Comparison of ENCODE assay signal across 17 mouse cellular contexts in genomic region chr3:126599335-126599734, GRCm38 (mm10). TPM values are rescaled to one million over a fixed set of nuclear protein-coding genes. Genes with fewer than 3 reads are reported as not detected.
A peak's percentile ranks its signal among the peaks of the same experiment; 100 is the strongest.
DNase-seq lines count a peak whose midpoint lies in the region; ATAC-seq lines count a peak whose summit lies in the region.
"Had no signal": no experiment of that assay in that cellular context is flagged by ENCODE, and none has a peak within 500 bp of the region (broad histone marks: within the 10 kb centered on the region; RNA-seq: fewer than 3 reads in every experiment).

No protein-coding gene starts in this region.

- no peak overlapping the region for H3K9ac ChIP-seq in embryonic facial prominence, embryonic 14.5 days (ENCODE audit: low read depth, low read length)
- H3K9ac ChIP-seq in heart, embryonic 16.5 days (ENCODE audit: low read length) = 0 out of 2 replicates have a peak overlapping the region, but pooled peaks have one; percentile 29
- no peak overlapping the region for H3K9ac ChIP-seq in neural tube, embryonic 13.5 days
- H3K9ac ChIP-seq: embryonic facial prominence, embryonic 12.5 days; limb, embryonic 15.5 days; neural tube, embryonic 12.5 days had no signal

- H3K9me3 ChIP-seq in embryonic facial prominence, embryonic 14.5 days (ENCODE audit: control insufficient read depth, low read length) = peaks cover 4% of the 10 kb centered on the region; the same call in 1 of the 2 replicates
- H3K9me3 ChIP-seq in embryonic facial prominence, embryonic 10.5 days = no peaks in the 10 kb centered on the region
- no peaks in the 10 kb centered on the region for H3K9me3 ChIP-seq in heart, embryonic 16.5 days (replicated peaks; ENCODE audit: control insufficient read depth, low read length)
- no peaks in the 10 kb centered on the region for H3K9me3 ChIP-seq in neural tube, embryonic 13.5 days
- H3K9me3 ChIP-seq: embryonic facial prominence, embryonic 12.5 days; limb, embryonic 15.5 days; neural tube, embryonic 12.5 days had no signal

- peaks cover 6% of the 10 kb centered on the region; the same call in 1 of the 2 replicates for H3K4me1 ChIP-seq in embryonic facial prominence, embryonic 14.5 days (ENCODE audit: control insufficient read depth, insufficient read depth, low read length)
- H3K4me1 ChIP-seq in embryonic facial prominence, embryonic 10.5 days = peaks cover 14% of the 10 kb centered on the region
- peaks cover 15% of the 10 kb centered on the region for H3K4me1 ChIP-seq in heart, embryonic 16.5 days (ENCODE audit: control insufficient read depth, insufficient read depth, low read length)
- H3K4me1 ChIP-seq in neural tube, embryonic 13.5 days (replicated peaks) = peaks cover 27% of the 10 kb centered on the region

- 0 out of 2 replicates have a peak overlapping the region, but pooled peaks have one; percentile 5 for H3K4me3 ChIP-seq in embryonic facial prominence, embryonic 14.5 days (ENCODE audit: low read depth, low read length)
- H3K4me3 ChIP-seq in embryonic facial prominence, embryonic 10.5 days = no peak overlapping the region
- no peak overlapping the region for H3K4me3 ChIP-seq in heart, embryonic 16.5 days (ENCODE audit: low read length)
- peak overlapping the region; percentile 88 for H3K4me3 ChIP-seq in neural tube, embryonic 13.5 days
- H3K4me3 ChIP-seq: megakaryocyte, embryonic 14.5 days; neural tube, embryonic 12.5 days had no signal

- no peak for DNase-seq in embryonic facial prominence, embryonic 14.5 days (ENCODE audit: low spot score)
- DNase-seq in embryonic facial prominence, embryonic 10.5 days (ENCODE audit: low spot score) = no peak
- DNase-seq in heart, adult 9 months (ENCODE audit: low spot score in 2 of 2) = no peak
- no peak for DNase-seq in neural tube, embryonic 10.5 days (ENCODE audit: extremely low spot score, low spot score)
- no peak for DNase-seq in Muller cell, postnatal 12 days (ENCODE audit: inconsistent ontology term)
- DNase-seq in kidney, postnatal 4 days = no peak
- DNase-seq: adrenal gland, postnatal 14 days; cerebellum, postnatal 14 days; gastrocnemius, postnatal 36 days; lung, adult 18-20 months; thymus, postnatal 25 days had no signal

- no peak overlapping the region for H3K27ac ChIP-seq in embryonic facial prominence, embryonic 14.5 days (replicated peaks; ENCODE audit: low read depth, low read length)
- no peak overlapping the region for H3K27ac ChIP-seq in embryonic facial prominence, embryonic 10.5 days (replicated peaks)
- no peak overlapping the region for H3K27ac ChIP-seq in heart, embryonic 16.5 days (ENCODE audit: low read length)
- no peak overlapping the region for H3K27ac ChIP-seq in neural tube, embryonic 13.5 days (replicated peaks)
- H3K27ac ChIP-seq: embryonic facial prominence, embryonic 12.5 days; limb, embryonic 15.5 days; neural tube, embryonic 12.5 days had no signal

- WGBS in embryonic facial prominence, embryonic 14.5 days = 67% methylated on average over 2 of the region's 2 CpGs
- 82% methylated on average over 2 of the region's 2 CpGs for WGBS in embryonic facial prominence, embryonic 10.5 days
- WGBS in heart, embryonic 16.5 days = 61% methylated on average over 2 of the region's 2 CpGs
- 85% methylated on average over 2 of the region's 2 CpGs for WGBS in neural tube, embryonic 13.5 days

- H3K4me2 ChIP-seq in embryonic facial prominence, embryonic 14.5 days (ENCODE audit: low read depth, low read length) = peak overlapping the region; percentile 88
- peak overlapping the region; percentile 8; the same call in 1 of the 2 replicates for H3K4me2 ChIP-seq in heart, embryonic 16.5 days (ENCODE audit: low read depth, low read length)
- H3K4me2 ChIP-seq in neural tube, embryonic 13.5 days = peak overlapping the region; percentile 68

- ATAC-seq in embryonic facial prominence, embryonic 14.5 days (ENCODE audit: low read depth) = no peak
- ATAC-seq in heart, embryonic 16.5 days (replicated peaks; ENCODE audit: extremely low read depth, insufficient read depth, low FRiP score) = no peak
- ATAC-seq in neural tube, embryonic 13.5 days (ENCODE audit: low read depth) = no peak

- 0 out of 2 replicates have a peak, but pooled peaks cover 8% of the 10 kb centered on the region for H3K36me3 ChIP-seq in embryonic facial prominence, embryonic 14.5 days (ENCODE audit: control insufficient read depth, insufficient read depth, low read length)
- H3K36me3 ChIP-seq in embryonic facial prominence, embryonic 10.5 days (replicated peaks) = no peaks in the 10 kb centered on the region; the same call in 1 of the 2 replicates
- peaks cover 13% of the 10 kb centered on the region for H3K36me3 ChIP-seq in heart, embryonic 16.5 days (ENCODE audit: control insufficient read depth, insufficient read depth)
- 0 out of 2 replicates have a peak, but pooled peaks cover 5% of the 10 kb centered on the region for H3K36me3 ChIP-seq in neural tube, embryonic 13.5 days
- H3K36me3 ChIP-seq: neural tube, embryonic 12.5 days had no signal

- H3K27me3 ChIP-seq in embryonic facial prominence, embryonic 14.5 days (replicated peaks; ENCODE audit: control insufficient read depth, insufficient read depth, low read length) = no peaks in the 10 kb centered on the region
- no peaks in the 10 kb centered on the region for H3K27me3 ChIP-seq in embryonic facial prominence, embryonic 10.5 days (replicated peaks; ENCODE audit: low read depth, poor library complexity, severe bottlenecking)
- H3K27me3 ChIP-seq in heart, embryonic 16.5 days (ENCODE audit: control insufficient read depth, insufficient read depth, low read length) = no peaks in the 10 kb centered on the region
- H3K27me3 ChIP-seq in neural tube, embryonic 13.5 days = no peaks in the 10 kb centered on the region; the same call in 1 of the 2 replicates
- H3K27me3 ChIP-seq: embryonic facial prominence, embryonic 12.5 days; limb, embryonic 15.5 days; neural tube, embryonic 12.5 days had no signal

RNA-seq across cellular contexts. Expression of gene Camk2d, which starts 3.2 kb away (rescaled TPM):
- polyA plus RNA-seq in embryonic facial prominence, embryonic 14.5 days (2014; fragmentation: Nextera tagmentation; extraction: Ambion mirVana) = 40.8 and 40.9 TPM in 2 replicates
- 12.3 and 13.7 TPM in 2 replicates for polyA plus RNA-seq in embryonic facial prominence, embryonic 10.5 days (2016; fragmentation: Nextera tagmentation; extraction: Ambion mirVana)
- polyA plus RNA-seq in heart, embryonic 16.5 days (2015; fragmentation: Nextera tagmentation; extraction: Ambion mirVana) = 111 and 112 TPM in 2 replicates
- 60.4 and 66.7 TPM in 2 replicates for polyA plus RNA-seq in neural tube, embryonic 13.5 days (2015; fragmentation: Nextera tagmentation; extraction: Ambion mirVana)

Comparison
In these comparisons a context has a peak if more than half of its experiments do, and no peak if none do; other contexts are left out.
1. H3K4me3 ChIP-seq: peak in embryonic facial prominence, embryonic 14.5 days (single experiment) and neural tube, embryonic 13.5 days (single experiment); none in embryonic facial prominence, embryonic 10.5 days (single experiment) and heart, embryonic 16.5 days (single experiment).
2. H3K4me2 ChIP-seq: peak in every context shown above with its lines; median percentile 88 in embryonic facial prominence, embryonic 14.5 days; 68 in neural tube, embryonic 13.5 days; 8 in heart, embryonic 16.5 days.